Comparison of ENCODE assay signal across 26 mouse cellular contexts in the genomic region with DNA sequence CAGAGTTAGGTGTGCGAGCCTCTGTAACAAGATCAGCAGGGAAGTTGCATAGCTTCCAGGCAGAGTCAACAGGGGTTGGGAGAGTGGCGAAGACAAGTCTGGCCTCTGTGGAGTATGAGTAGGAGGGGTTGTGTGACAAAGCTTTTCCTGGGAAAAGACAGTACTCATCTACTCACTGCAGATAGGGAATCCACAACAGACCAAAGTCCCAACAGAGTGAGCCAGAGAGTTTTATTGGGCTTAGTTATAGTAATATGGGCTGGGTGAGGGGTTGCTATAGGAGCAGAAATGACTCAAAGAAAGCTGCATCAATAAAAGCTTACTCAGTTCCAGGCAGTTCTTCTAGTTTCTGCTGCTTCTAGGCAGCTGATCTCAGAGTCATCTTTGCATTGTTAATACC. TPM values are rescaled to one million over a fixed set of nuclear protein-coding genes. Genes with fewer than 3 reads are reported as not detected.
"Had no signal": no experiment of that assay in that cellular context is flagged by ENCODE, and none has a peak within 500 bp of the region (broad histone marks: within the 10 kb centered on the region; RNA-seq: fewer than 3 reads in every experiment).

No protein-coding gene starts in this region.

- H3K4me1 ChIP-seq: heart, embryonic 10.5 days; heart, embryonic 12.5 days; hindbrain, embryonic 13.5 days; hindbrain, embryonic 15.5 days; limb, embryonic 13.5 days; limb, embryonic 15.5 days; liver, embryonic 15.5 days had no signal

- DNase-seq: gastrocnemius, adult 2 months; gastrocnemius, postnatal 10 days; gastrocnemius, postnatal 25 days; heart, postnatal 10 days; heart, postnatal 4 days; kidney, adult 11 months; kidney, adult 2 months; kidney, adult 9 months; kidney, postnatal 10 days; kidney, postnatal 25 days; kidney, postnatal 4 days; layer of hippocampus, adult 9-11 months; layer of hippocampus, postnatal 36 days; left cerebral cortex, postnatal 4 days; liver, embryonic 13.5 days; liver, postnatal 0 days had no signal

- ATAC-seq: hindbrain, postnatal 0 days; liver, postnatal 0 days had no signal

- H3K27ac ChIP-seq: gastrocnemius, adult 2 months; heart, embryonic 10.5 days; hindbrain, embryonic 13.5 days; hindbrain, embryonic 15.5 days; hindbrain, postnatal 0 days; limb, embryonic 13.5 days; limb, embryonic 15.5 days; liver, embryonic 13.5 days; liver, embryonic 15.5 days had no signal

- H3K9me3 ChIP-seq: heart, embryonic 10.5 days; heart, embryonic 12.5 days; hindbrain, embryonic 13.5 days; hindbrain, embryonic 15.5 days; limb, embryonic 13.5 days; limb, embryonic 15.5 days; liver, embryonic 13.5 days; liver, embryonic 15.5 days had no signal

- H3K4me3 ChIP-seq: gastrocnemius, adult 2 months; heart, embryonic 10.5 days; heart, embryonic 12.5 days; hindbrain, embryonic 13.5 days; hindbrain, embryonic 15.5 days; limb, embryonic 13.5 days; limb, embryonic 15.5 days; liver, embryonic 13.5 days; liver, embryonic 15.5 days had no signal

- H3K4me2 ChIP-seq: heart, embryonic 12.5 days; hindbrain, embryonic 13.5 days; hindbrain, embryonic 15.5 days; limb, embryonic 13.5 days; limb, embryonic 15.5 days; liver, embryonic 13.5 days; liver, embryonic 15.5 days had no signal

- H3K27me3 ChIP-seq: heart, embryonic 12.5 days; hindbrain, embryonic 13.5 days; hindbrain, embryonic 15.5 days; limb, embryonic 13.5 days; limb, embryonic 15.5 days; liver, embryonic 13.5 days; liver, embryonic 15.5 days had no signal

- H3K9ac ChIP-seq: heart, embryonic 12.5 days; hindbrain, embryonic 13.5 days; hindbrain, embryonic 15.5 days; limb, embryonic 13.5 days; limb, embryonic 15.5 days; liver, embryonic 13.5 days; liver, embryonic 15.5 days; liver, postnatal 0 days had no signal

- H3K36me3 ChIP-seq: heart, embryonic 10.5 days; heart, embryonic 12.5 days; limb, embryonic 13.5 days; limb, embryonic 15.5 days had no signal

RNA-seq across cellular contexts. Expression of a gene that starts 49.2 kb away (rescaled TPM):
- total RNA-seq: granulocyte monocyte progenitor cell, adult 5-6 weeks; heart, postnatal 4 days; liver, adult 2 months had no signal
- polyA plus RNA-seq: heart, embryonic 12.5 days; hindbrain, embryonic 13.5 days; liver, adult 2 months; liver, embryonic 15.5 days; liver, postnatal 0 days had no signal
